Mouse (Mus musculus) heart, adult 11 months (tissue): ENCODE data around the gene Slc48a1.

Experiments used
- DNase-seq: peaks from one replicate; pipeline ENCODE4 v3.0.0; 2022

Slc48a1 gene

DNA sequence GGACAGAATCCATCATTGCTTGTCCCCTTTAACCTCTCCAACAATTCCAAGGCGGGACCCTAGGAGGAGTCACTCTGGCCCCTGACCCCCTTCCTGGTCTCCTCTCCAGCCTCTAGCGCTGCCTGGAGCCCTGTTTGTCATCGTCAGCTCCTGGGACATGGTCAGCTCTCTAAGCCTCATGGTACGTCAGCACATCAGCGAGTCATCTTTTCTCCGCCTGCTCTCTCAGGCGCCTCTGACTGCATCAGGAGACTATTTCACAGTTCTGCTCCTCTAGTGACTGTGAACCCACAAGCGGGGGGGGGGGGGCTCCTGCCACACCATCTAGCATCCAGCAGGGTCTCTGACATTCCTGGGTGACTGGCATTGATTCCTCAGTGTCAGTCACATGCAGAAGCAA is 23.0 kb upstream of the Slc48a1 start:
- no peak for DNase-seq

DNA sequence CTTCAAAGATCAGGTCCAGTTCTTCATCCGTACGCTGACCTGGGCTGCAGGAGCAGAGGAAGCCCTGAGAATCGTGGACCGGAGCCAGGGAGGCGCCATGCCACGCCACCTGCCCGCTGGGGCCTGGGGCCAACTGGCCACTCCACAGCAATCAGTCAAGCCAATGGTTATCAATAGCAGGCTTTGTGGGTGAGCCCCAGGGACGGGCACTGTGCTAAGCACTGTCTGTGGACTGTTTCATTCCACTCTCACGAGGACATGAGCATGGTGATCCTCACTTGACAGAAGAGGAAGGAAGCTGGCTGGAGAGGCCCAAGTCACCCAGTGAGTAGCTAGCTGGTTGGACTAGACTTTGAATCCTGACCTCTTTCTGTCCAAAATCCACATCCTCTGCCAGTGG is 18.3 kb upstream of the Slc48a1 start:
- DNase-seq: no peak

DNA sequence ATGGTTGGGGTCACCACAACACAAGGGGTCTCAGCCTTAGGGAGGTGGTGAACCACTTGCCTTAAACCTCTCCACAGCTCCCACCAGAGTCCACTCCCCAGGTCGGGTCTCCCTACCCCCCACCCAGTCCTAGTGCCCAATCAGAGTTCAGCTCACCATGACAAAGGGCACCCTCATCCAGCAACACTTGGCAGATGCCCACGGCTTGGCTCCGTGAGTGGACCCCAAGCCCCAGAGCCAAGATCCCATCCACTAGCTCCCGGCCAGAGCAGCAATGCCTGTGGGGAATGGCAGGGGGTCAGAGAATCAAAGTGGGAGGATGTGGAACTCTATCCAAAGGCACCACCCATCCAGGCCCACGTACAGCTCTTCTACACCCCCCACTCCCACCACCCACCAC is 17.4 kb upstream of the Slc48a1 start:
- no peak for DNase-seq

DNA sequence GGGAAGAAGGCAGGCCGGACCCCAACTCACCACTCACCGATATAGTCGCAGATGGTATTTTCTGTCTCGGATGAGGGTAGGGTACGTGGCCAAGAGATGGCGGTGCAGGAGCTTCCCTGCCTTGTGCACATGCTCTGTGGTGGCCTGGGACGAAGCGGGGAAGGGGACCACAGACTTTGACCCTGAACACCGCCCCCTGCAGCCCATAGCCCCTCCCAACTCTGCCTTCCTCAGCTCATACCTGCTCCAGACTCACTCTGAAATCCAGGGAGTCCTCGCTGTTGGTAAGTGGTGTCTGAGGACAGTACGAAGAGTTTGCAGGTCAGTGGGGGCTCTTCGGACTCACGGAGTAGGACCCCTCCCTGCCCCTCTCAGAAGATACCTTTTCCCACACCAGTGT is 16.9 kb upstream of the Slc48a1 start:
- no peak for DNase-seq

DNA sequence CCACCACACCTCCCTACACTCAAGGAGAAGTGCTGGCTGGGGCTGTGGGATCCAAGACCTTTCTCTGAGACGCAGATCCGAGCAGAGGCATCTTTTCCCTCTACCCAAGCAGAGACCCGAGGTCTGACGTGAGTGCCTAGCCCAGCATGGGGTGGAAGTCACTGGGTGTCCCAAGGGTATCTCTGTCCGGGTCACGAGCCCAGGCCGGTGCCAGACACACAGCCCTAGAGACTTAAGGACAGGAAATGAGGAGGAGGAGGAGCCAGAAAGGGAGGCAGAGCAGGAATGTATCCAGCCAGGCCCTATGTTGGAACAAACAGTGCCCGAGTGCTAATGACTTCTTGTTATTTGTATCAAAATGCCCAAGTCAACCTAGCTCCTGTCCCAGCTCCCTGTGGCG is 15.6 kb upstream of the Slc48a1 start:
- peak; percentile 99 for DNase-seq

DNA sequence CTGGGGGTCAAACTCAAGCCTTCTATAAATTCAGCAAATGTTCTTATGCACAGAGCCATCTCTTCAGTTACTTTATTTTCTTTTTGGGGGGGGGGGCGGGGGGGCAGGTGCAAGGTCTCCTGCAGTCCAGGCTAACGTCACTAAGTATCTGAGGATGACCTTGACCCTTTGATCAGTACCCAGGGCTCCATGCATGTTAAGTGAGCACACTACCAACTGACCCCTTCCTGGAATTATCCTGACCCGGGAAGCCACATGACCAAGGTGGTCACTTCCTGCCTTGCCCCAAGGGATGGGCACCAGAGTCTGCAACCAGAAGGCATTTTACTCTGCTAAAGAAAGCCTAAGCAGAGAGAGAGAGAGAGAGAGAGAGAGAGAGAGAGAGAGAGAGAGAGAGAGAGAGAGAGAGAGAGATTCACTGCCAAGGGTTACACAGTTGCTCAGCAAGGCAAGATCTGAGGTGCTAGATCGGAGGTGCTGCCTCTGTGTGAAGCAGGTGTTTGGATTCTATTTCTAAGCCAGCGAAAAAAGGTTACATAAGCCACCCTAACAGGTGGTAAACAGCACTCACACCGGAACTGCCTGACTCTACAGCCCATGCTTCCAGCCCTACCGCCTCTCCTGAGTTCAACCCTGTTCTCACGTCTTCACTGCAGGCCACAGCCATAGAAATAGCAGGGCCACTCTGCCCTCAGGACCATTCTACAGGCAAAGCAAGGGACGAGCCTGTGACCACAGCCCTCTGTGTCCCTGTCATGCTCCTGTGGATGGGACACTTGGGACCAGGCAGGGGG is 14.9 kb upstream of the Slc48a1 start:
- peak; percentile 94 for DNase-seq

DNA sequence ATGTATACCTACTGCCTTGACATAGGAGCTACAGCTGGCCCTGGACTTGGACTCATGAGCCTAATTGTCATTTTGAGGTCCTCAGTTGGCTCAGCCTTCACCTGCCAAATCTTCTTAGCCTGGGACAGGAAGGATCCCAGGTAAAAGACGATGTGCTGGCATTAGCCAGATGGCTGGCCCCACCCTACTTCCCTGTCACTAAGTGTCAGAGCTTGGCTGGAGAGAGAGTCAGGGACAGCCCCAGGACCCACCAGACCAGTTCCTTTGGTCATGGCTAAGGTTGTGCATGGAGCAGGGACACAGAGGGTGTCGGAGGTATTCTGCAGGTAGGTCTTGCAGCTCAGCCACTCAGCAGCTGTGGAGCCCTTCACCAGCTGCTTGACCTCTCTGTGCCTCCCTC is 13.8 kb upstream of the Slc48a1 start:
- DNase-seq: peak; percentile 92

DNA sequence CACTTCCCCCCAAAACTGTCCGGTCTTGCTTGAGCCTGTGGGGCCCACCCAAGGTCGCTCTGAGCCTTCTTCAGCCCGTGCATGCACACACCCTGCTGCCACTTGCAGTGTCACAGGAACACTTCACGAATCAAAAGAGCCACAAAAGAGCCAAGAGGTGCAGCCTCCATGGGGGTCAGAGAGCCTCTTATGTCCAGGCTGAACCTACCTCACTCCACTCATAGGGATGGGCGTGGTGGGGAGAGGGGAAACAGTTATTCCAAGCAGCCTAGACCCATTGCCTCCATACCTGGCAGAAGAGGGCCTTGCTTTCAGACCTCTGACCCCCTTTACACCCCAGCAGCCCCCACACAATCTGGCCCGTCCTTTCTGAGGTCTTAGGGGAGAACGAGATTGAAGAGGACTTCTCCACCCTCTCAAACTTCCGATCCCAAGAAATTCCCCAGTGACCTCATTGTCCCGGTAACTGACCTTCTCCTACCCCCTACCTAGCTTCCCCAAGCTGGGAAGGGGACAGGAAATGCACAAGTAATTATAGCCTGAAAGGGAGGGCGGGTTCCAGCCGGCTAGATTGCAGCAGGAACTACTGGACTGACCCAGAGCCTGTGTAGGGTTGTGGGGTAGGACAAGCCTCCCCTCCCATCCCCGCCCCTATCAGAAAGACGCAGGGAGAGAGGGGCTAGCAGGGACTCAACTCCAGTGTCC is 13.1 kb upstream of the Slc48a1 start:
- DNase-seq: peak; percentile 98

DNA sequence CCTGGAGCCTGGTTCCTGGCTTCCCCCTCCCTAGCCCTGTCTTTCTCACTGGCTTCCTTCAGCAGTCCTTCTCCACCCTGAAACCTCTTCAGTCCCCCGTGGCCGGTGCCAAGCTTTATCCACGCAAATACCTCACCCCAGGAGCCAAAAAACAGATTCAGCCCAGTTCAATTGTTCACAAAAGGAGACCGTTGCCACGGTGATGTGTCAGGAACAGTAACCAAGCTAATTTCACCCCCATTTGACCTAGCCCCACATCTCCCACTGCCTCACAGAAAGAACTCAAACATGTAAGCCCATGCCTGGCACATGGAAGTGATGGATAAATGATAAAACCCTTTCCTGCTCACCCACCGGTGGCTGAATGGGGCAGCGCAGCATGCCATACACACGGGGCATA is 12.1 kb upstream of the Slc48a1 start:
- peak; percentile 94 for DNase-seq

DNA sequence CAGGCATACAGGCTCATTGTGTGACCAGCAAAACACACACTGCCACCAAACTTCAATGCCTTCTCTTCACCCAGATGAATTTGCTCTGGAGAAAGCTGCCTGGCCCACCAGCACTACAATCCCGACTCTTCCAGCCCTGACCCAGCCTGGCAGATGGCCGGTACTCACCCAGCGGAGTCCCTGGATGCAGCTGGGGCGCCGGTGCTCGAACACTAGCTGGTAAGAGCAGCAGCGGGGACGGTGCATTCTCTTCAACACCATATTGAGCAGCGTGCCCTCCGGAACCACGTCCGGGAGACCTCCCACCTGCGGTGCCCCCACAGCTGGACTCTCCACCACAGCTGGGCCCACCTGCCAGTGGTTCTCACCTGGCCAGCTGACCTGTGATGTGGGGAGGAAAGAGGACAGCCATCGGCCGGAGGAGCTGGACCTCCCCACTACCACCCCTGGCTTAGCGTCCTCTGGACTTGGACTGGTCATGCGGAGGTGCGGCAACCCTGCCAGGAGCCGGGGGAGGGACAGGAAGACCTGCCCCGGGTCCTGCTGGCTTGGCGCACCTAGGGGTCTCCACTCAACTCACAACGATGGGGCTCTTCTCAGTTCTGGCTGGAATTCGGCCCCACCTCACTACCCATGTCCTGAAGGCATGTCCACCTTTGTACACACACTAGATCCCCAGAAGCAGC is 11.6 kb upstream of the Slc48a1 start:
- no peak for DNase-seq

DNA sequence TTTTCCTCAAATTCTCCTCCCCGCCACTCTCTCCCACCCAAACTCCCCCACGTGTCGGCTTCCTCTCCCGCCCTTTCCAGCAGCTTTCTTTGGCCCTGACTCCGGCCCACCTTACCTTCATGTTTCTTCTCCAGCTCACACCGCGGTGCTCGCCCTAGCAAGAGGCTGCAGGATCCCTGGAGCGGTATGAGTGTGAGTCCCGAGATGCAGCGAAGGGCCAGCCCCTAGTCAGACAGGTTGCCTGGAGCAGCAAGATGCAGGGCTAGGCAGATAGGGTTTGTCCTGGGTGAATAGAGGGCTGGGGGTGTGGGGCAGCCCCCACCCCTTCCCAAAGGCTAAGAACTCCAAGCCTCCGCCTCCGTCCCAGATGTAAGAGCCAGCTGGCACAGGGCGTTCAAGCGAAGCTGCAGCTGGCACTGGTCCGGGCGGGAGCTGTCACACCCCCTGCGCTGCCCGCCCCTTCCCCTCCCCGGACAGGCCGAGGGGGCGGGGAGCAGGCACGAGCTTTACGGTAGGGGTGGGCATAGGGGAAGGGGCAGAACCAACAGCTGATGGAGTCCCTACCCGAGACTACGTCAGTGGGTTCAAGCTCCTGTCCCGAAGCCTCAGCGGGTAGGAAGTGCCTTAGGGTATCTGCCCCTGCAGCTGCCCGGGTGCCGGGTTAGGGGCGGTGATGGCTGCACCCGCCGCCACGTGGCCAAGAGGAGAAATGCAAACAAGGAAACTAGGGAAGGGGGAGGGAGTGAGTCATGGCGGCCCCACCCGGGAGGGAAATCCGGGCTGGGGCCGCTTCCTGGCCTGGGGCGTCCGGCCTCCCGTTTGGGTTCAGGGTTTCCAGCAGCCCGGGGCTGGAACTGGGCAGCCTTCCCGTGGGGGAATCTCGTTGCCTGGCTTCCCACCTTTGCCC is 10.8 kb upstream of the Slc48a1 start, which contains the start of gene Rapgef3:
TSS of gene Rapgef3 (minus strand) at position 693 of the 907 bp plus-strand sequence.
- peak; percentile 99 for DNase-seq

DNA sequence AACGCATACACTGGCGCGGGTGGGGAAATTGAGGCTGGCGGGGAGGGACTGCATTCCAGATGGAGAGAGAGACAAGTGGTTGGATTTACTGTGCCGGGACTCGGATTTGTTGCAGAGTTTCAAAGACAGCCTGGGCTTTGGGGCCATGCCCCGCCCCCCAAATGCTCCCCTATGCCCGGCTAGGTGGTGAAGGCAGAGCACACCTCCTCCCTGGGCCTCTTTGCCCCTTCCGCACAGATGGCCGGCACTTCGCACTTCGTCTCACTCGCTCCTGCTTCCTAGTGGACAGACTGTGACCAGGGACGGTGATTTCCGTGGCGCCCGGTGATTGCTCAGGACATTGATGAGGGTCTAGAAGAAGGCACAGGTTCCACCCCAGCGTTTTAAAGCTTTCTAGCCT is 10.1 kb upstream of the Slc48a1 start:
- no peak for DNase-seq

DNA sequence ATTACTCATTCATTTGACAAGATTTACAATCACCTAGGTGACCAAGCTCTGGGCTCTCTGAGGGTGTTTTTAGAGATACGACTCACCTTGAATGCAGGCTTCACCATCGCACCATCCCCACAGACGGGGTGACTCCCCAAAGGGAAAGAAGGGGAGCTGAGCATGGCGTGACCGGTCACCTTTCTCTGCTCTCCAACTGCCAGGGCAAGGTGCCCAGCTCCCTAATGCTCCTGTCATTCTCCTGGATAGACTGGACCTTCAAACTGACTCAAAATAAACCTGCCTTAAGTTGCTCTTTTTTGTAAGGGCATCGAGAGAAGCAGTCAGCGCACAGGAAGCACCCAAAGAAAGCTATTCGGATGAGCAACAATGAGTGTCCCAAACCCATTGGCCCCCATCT is 8.0 kb upstream of the Slc48a1 start:
- no peak for DNase-seq

DNA sequence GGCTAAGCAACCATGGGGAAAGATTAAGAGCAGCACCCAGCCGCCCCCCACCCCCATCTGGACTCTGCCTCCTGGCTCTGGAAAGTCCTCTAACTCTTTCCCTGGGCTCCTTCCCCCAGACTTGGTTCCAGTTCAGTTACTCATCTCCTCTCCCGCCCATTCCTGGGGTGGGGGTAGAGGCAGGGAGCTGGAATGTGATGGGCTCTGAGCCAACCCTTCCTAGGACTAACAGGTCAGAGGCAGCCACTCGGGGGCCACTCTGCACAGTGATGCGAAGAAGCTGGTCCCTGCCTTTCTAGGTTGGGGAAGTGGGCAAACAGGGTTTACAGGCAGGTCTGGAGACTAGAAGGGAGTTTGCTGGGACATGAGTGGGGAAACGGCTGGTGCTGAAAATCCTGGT is 5.2 kb upstream of the Slc48a1 start:
- DNase-seq: peak; percentile 99

DNA sequence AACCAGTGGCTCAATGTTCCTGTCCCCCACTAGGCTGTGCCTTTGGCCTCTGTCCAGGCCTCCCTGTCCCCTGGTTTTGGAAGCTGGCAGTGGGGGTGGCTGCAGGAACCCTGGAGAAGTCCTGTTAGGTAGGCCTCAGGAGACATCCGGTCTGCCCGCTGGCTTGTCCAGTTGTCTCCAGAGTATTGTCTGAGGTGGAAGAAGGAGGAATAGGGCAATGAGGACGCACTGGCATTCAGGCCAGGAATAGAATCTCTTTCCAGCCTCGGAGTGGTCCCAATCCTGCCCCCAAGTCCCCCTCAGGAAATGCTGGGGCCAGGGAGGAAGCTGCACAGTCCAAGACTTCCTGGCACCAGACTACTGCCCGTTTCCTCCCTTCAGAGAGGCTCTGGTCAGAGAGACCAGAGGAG is 4.4 kb upstream of the Slc48a1 start:
- peak; percentile 94 for DNase-seq

DNA sequence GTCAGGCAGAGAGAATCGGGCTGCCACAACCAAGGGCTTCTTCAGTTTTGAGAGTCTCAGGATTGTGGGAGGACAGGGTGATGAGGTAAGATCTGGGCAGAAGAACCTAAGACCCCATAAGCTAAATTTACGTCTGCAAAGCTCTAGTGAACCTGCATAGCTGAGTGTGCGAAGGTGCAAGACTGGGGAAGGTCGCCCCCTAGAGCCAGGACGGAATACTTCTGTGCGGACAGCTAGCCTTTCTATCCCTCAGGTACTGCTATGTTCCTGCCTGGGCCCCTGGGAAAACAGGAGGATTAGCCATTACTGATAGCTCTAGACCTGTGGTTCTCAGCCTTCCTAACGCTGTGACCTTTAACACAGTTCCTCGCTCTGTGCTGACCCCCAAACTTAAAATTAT is 1.8 kb upstream of the Slc48a1 start:
- peak; percentile 95 for DNase-seq

DNA sequence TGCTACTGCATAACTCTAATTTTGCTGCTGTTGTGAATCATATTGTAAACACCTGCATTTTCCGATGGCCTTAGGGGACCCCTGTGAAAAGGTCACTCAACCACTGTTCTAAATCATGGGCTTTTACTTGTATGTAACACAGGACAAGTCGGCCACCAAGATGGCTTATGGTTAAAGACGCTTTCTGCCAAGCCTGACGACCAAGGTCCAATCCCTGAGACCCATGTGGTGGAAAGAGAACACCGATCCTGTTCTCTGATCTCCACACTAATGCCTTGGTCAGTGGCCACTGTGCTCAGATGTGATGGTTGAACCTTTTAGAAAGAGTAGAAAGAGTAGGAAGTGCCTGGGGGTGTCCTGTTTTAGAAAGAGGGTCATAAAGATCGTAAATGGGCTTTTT is 1.4 kb upstream of the Slc48a1 start:
- no peak for DNase-seq

DNA sequence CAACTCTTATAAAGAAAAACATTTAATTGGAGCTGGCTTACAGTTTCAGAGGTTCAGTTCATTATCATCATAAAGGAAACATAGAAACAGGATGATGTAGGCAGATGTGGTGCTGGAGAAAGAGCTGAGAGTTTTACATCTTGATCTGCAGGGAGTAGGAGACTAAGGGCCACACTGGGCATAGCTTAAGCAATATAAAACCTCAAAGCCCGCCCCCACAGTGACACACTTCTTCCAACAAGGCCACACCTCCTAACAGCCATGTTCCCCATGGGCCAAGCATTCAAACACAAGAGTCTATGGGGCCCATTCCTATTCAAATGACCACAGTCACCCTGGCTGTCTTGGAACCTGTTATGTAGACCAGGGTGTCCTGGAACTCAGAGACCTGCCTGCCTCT is 1.3 kb downstream of the Slc48a1 start:
- no peak for DNase-seq

DNA sequence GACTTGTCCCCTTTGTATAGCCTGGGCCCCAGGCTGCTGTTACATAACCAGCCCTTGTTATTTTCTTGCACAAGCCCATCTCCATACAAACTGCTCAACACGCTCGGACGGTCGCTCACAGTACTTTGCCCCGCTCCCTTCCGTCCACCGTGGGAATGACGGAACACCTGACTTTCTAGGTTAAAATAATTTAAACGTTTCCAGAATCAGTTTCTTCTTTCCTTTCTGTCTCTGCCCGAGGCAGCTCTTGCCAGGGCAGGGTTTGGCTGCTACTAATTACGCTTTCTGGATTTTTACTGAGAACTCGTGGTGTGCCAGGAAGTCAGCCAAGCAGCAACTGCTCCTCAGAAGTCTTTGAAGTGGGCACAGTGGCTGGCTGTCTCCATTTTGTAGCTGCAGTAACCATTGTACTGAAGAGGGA is 2.3 kb downstream of the Slc48a1 start:
- DNase-seq: no peak

DNA sequence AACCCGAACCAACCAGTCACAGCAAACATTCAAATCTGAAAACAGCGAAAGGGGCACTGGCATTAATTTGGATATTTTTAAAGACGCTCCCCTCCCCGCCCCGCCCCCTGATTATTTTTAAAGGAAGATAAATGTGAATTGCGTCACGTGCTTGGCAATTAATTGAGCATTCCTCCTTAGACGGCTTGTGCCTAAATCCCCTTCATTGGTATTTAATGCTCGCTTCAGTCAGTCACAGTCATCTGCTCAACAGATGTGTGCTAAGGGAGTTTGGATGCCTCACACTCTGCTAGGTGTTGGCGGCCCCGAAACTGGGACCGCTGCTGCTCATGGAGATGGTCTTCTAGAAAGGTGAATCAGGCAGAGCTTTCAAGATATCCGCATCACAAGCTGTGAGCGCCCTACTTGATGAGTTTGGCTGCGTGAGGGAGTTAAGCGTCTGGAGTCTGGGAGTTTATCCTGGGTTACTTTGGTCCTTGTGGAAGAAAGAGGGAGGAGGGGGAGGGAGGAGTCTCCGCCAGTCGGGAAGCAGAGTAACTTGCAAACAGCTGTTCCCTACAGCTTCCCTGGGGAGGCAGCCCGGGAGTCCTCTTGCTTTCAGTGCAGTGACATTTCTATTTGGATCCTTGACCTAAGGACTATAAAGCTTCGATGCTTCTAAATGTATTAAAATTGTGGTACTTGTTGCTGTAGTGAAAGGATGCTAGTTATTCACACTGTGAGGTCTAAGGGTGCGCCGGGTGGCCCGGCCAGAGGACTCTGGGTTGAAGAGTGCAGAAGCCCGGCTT is 3.8 kb downstream of the Slc48a1 start:
- DNase-seq: peak; percentile 97

DNA sequence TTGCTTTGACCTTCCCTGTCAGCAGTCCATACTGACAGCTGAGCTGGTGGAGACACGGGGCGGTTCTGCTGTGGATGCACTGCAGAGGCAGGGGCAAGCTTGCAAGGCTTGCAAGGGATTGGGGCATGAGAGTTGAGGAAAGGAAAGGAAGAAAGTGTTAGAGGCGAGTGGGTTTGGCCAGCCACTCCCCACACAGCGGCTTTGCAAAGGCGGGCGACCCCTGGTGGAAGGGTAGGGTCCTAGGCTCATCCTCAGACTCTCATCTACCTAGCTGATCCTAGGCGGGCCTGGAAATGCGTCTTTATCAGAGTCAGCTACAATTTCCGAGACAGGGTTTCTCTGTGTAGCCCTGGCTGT is 4.4 kb downstream of the Slc48a1 start:
- peak; percentile 96 for DNase-seq

DNA sequence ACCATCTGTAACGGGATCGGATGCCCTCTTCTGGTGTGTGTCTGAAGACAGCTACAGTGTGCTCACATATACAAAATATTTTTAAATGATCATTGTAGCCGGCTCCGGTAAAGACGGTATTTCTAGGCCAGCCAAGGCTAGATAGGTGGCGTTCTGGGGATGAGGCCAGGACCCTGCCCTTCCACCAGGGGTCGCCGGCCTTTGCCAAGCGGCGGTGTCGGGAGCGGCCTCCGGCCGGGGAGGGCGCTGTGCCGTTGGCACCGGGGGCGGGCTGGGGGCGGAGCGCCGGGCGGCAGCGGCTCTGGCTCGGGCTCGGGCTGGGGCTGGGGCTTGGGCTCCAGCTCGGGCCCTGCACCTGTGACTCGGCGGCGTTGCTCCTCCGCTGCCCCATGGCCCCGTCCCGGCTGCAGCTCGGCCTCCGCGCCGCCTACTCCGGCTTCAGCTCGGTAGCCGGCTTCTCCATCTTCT is 5.8 kb downstream of the Slc48a1 start:
- DNase-seq: peak; percentile 99
